Mouse (Mus musculus): ENCODE measurements around the gene Plac9b. TPM values are rescaled to one million over a fixed set of nuclear protein-coding genes. Genes with fewer than 3 reads are reported as not detected.

Plac9b gene
- not detected for polyA plus RNA-seq (2014; fragmentation: Illumina TruSeq; extraction: RNeasy Lipid Tissue Mini Kit (QIAGEN cat#74804); ENCODE audit: low read depth, low replicate concordance)

GRCm38 (mm10) chr14:26182380-26182779 is at the start of gene Plac9b:
Gene Plac9b, minus strand, starts transcription at chr14:26182480.

GRCm38 (mm10) chr14:26206926-26207247 is 24.6 kb upstream of the Plac9b start, which contains the start of gene Tmem254b:
Gene Tmem254b, minus strand, starts transcription at chr14:26207041.

GRCm38 (mm10) chr14:26118150-26118549 is 64.1 kb downstream of the Plac9b start, which contains the start of gene Duxbl2:
Gene Duxbl2, plus strand, starts transcription at chr14:26118349.

Other genes with a start within 250 kb of the Plac9b start
- gene Cphx1, start 244.2 kb downstream of the Plac9b start, polyA plus RNA-seq (2014; fragmentation: Illumina TruSeq; extraction: RNeasy Lipid Tissue Mini Kit (QIAGEN cat#74804); ENCODE audit: low read depth, low replicate concordance) = 0.81 TPM
- not detected for gene Duxbl1, start 203.9 kb downstream of the Plac9b start, polyA plus RNA-seq (2014; fragmentation: Illumina TruSeq; extraction: RNeasy Lipid Tissue Mini Kit (QIAGEN cat#74804); ENCODE audit: low read depth, low replicate concordance)
- gene Gm9780, start 139.8 kb downstream of the Plac9b start, polyA plus RNA-seq (2014; fragmentation: Illumina TruSeq; extraction: RNeasy Lipid Tissue Mini Kit (QIAGEN cat#74804); ENCODE audit: low read depth, low replicate concordance) = 3.8 TPM
- gene Tmem254c, start 115.1 kb downstream of the Plac9b start, polyA plus RNA-seq (2014; fragmentation: Illumina TruSeq; extraction: RNeasy Lipid Tissue Mini Kit (QIAGEN cat#74804); ENCODE audit: low read depth, low replicate concordance) = not detected
- not detected for gene Cphx2, start 101.0 kb downstream of the Plac9b start, polyA plus RNA-seq (2014; fragmentation: Illumina TruSeq; extraction: RNeasy Lipid Tissue Mini Kit (QIAGEN cat#74804); ENCODE audit: low read depth, low replicate concordance)
- gene Cphx3, start 100.2 kb downstream of the Plac9b start, polyA plus RNA-seq (2014; fragmentation: Illumina TruSeq; extraction: RNeasy Lipid Tissue Mini Kit (QIAGEN cat#74804); ENCODE audit: low read depth, low replicate concordance) = not detected
- not detected for gene Duxbl2, start 64.1 kb downstream of the Plac9b start, polyA plus RNA-seq (2014; fragmentation: Illumina TruSeq; extraction: RNeasy Lipid Tissue Mini Kit (QIAGEN cat#74804); ENCODE audit: low read depth, low replicate concordance)
- gene Tmem254b, start 24.6 kb upstream of the Plac9b start, polyA plus RNA-seq (2014; fragmentation: Illumina TruSeq; extraction: RNeasy Lipid Tissue Mini Kit (QIAGEN cat#74804); ENCODE audit: low read depth, low replicate concordance) = 200 TPM
- gene Duxbl3, start 75.5 kb upstream of the Plac9b start, polyA plus RNA-seq (2014; fragmentation: Illumina TruSeq; extraction: RNeasy Lipid Tissue Mini Kit (QIAGEN cat#74804); ENCODE audit: low read depth, low replicate concordance) = not detected